Mouse (Mus musculus): Measurements from ENCODE around the gene Nusap1.

DNA sequence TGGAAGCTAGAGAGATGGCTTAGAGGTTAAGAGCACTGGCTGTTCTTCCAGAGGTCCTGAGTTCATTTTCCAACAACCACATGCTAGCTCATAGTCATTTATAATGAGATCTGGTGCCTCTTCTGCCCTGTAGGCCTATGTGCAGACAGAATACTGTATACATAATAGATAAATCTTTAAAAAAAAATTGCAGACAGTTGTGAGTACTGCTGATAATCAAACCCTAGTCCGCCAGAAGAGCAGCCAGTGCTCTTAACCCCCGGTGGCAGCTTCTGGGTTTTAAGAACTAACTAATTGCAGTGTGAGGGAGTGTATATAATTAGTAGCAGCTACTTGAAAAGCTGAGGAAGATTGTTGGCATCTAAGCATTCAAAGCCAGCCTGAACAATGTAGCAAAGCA, 34.7 kb upstream of the Nusap1 start:
- no peak for TF ChIP-seq CTCF (IDR thresholded peaks at IDR 0.05; ENCODE audit: insufficient read depth, low read depth, low read length)
- TF ChIP-seq POLR2A (IDR thresholded peaks at IDR 0.05; ENCODE audit: insufficient read depth, low read depth, low read length) = no peak

All from olfactory bulb, adult 2 months (tissue).